Mouse (Mus musculus): ENCODE results near the gene Glis3.

The Glis3 gene

GRCm38 (mm10) chr19:28679776-28680391 is at the start of gene Glis3:
Glis3 (minus strand) TSS chr19:28680077.
- DNase-seq (ENCODE audit: low spot score in 2 of 2), result peak; percentile 13 to 31

- DNase-seq (ENCODE audit: low spot score in 2 of 2), result peak; percentile 29 to 54
Observed at GRCm38 (mm10) chr19:28726161-28726880, 46.4 kb upstream of the Glis3 start.

- DNase-seq (ENCODE audit: low spot score in 2 of 2), result no peak
Observed at GRCm38 (mm10) chr19:28724641-28725040, 44.8 kb upstream of the Glis3 start.

GRCm38 (mm10) chr19:28722626-28723025 is 42.7 kb upstream of the Glis3 start:
- no peak for DNase-seq (ENCODE audit: low spot score in 2 of 2)

GRCm38 (mm10) chr19:28721834-28722233 is 42.0 kb upstream of the Glis3 start:
- no peak for DNase-seq (ENCODE audit: low spot score in 2 of 2)

GRCm38 (mm10) chr19:28720016-28720415 is 40.1 kb upstream of the Glis3 start:
- DNase-seq (ENCODE audit: low spot score in 2 of 2), result no peak

- no peak for DNase-seq (ENCODE audit: low spot score in 2 of 2)
Observed at GRCm38 (mm10) chr19:28714674-28715073, 34.8 kb upstream of the Glis3 start.

GRCm38 (mm10) chr19:28697718-28698117 is 17.8 kb upstream of the Glis3 start:
- DNase-seq (ENCODE audit: low spot score in 2 of 2), result no peak

GRCm38 (mm10) chr19:28686398-28686797 is 6.5 kb upstream of the Glis3 start:
- DNase-seq (ENCODE audit: low spot score in 2 of 2), result no peak

- DNase-seq (ENCODE audit: low spot score in 2 of 2), result no peak
Observed at GRCm38 (mm10) chr19:28685484-28685883, 5.6 kb upstream of the Glis3 start.

- DNase-seq (ENCODE audit: low spot score in 2 of 2), result no peak
Observed at GRCm38 (mm10) chr19:28684347-28684746, 4.5 kb upstream of the Glis3 start.

- DNase-seq (ENCODE audit: low spot score in 2 of 2), result no peak
Observed at GRCm38 (mm10) chr19:28683346-28683745, 3.5 kb upstream of the Glis3 start.

GRCm38 (mm10) chr19:28679291-28679775 is 544 bp downstream of the Glis3 start:
- DNase-seq (ENCODE audit: low spot score in 2 of 2), result no peak

GRCm38 (mm10) chr19:28678646-28679270 is 1.1 kb downstream of the Glis3 start:
- no peak for DNase-seq (ENCODE audit: low spot score in 2 of 2)

- peak in 1 of 2 experiments; percentile 20 for DNase-seq (ENCODE audit: low spot score in 2 of 2)
Observed at GRCm38 (mm10) chr19:28677728-28678438, 2.0 kb downstream of the Glis3 start.

GRCm38 (mm10) chr19:28677045-28677727 is 2.7 kb downstream of the Glis3 start:
- DNase-seq (ENCODE audit: low spot score in 2 of 2), result no peak

- no peak for DNase-seq (ENCODE audit: low spot score in 2 of 2)
Observed at GRCm38 (mm10) chr19:28663781-28664180, 16.1 kb downstream of the Glis3 start.

GRCm38 (mm10) chr19:28663148-28663547 is 16.7 kb downstream of the Glis3 start:
- DNase-seq (ENCODE audit: low spot score in 2 of 2), result no peak

GRCm38 (mm10) chr19:28662474-28662873 is 17.4 kb downstream of the Glis3 start:
- DNase-seq (ENCODE audit: low spot score in 2 of 2), result no peak

- no peak for DNase-seq (ENCODE audit: low spot score in 2 of 2)
Observed at GRCm38 (mm10) chr19:28660912-28661311, 19.0 kb downstream of the Glis3 start.

GRCm38 (mm10) chr19:28657686-28658195 is 22.1 kb downstream of the Glis3 start:
- no peak for DNase-seq (ENCODE audit: low spot score in 2 of 2)

Data from frontal cortex, postnatal 10 days (tissue).